Mouse (Mus musculus): ENCODE measurements around the gene Zfp704. TPM values are rescaled to one million over a fixed set of nuclear protein-coding genes. Genes with fewer than 3 reads are reported as not detected.

The Zfp704 gene
- total and polyA plus RNA-seq, 2 experiments from 2014 or later = 11.3 to 68.8 TPM

DNA sequence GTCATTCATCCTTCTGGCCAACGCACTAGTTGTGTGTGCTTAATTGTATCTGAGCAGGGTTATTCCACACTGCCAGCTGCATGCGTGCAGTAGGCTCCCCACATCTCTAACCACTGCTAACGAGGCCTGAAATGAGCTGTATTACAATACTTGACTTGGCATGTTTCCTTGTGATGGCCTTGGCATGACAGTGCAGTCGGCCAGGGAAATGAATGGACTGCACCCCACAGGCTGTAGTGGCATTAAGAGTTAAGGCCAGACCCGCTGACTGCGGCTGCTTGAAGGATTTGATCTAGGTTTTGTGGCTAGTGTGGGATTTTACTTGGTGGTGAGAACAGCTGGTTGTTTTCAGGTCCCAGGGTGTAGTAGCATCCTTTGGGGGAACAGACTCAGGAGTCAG, 185.2 kb downstream of the Zfp704 start:
- no peaks in the 10 kb centered on the region for H3K36me3 ChIP-seq (ENCODE audit: insufficient read depth, low read length)
- DNase-seq (ENCODE audit: low spot score) (no peak), ATAC-seq (ENCODE audit: low FRiP score) (no peak)
- no peaks in the 10 kb centered on the region for H3K9me3 ChIP-seq (ENCODE audit: low read length)
- H3K4me1 ChIP-seq (ENCODE audit: insufficient read depth, low read length) = no peaks in the 10 kb centered on the region
- no peak overlapping the region for H3K4me3 ChIP-seq (ENCODE audit: low read depth, low read length)
- no peak overlapping the region for H3K4me2 ChIP-seq (ENCODE audit: low read depth, low read length, poor library complexity, severe bottlenecking)
- no peak overlapping the region for H3K27ac ChIP-seq (ENCODE audit: low read depth, low read length)
- no peak for TF ChIP-seq CTCF (IDR thresholded peaks at IDR 0.05)
- no peak overlapping the region for H3K9ac ChIP-seq (replicated peaks; ENCODE audit: low read length, poor library complexity, severe bottlenecking)
- H3K27me3 ChIP-seq (ENCODE audit: insufficient read depth, low read length) = no peaks in the 10 kb centered on the region
- 83% methylated on average over 6 of the region's 6 CpGs for WGBS

DNA sequence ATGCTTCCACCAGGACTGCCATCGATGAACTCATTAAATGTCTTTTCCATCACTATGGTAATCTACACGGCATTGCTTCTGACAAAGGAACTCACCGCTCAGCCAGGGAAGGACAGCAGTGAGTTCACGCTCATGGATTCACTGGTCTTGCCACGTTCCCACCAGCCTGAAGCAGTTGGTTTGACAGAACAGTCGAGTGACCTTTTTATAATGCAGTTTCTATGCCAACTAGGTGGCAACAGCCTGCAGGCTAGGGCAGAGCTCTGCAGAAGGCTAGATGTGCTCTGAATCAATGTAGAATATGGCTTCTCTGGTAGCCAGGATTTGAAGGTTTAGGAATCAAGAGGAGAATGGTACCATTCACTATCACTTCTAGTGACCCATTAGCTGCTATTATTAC, 186.2 kb downstream of the Zfp704 start:
- H3K4me2 ChIP-seq (ENCODE audit: low read depth, low read length, poor library complexity, severe bottlenecking) = no peak overlapping the region
- ATAC-seq (ENCODE audit: low FRiP score) = peak; percentile 56; the same call in 1 of the 2 replicates
- peak; percentile 45 for DNase-seq (ENCODE audit: low spot score)
- no peak overlapping the region for H3K27ac ChIP-seq (ENCODE audit: low read depth, low read length)
- TF ChIP-seq CTCF (IDR thresholded peaks at IDR 0.05) = no peak
- no peaks in the 10 kb centered on the region for H3K4me1 ChIP-seq (ENCODE audit: insufficient read depth, low read length)
- H3K36me3 ChIP-seq (ENCODE audit: insufficient read depth, low read length) = no peaks in the 10 kb centered on the region
- H3K9me3 ChIP-seq (ENCODE audit: low read length) = no peaks in the 10 kb centered on the region
- no peak overlapping the region for H3K4me3 ChIP-seq (ENCODE audit: low read depth, low read length)
- WGBS = 68% methylated on average over 6 of the region's 6 CpGs
- H3K9ac ChIP-seq (replicated peaks; ENCODE audit: low read length, poor library complexity, severe bottlenecking) = no peak overlapping the region
- H3K27me3 ChIP-seq (ENCODE audit: insufficient read depth, low read length) = no peaks in the 10 kb centered on the region

DNA sequence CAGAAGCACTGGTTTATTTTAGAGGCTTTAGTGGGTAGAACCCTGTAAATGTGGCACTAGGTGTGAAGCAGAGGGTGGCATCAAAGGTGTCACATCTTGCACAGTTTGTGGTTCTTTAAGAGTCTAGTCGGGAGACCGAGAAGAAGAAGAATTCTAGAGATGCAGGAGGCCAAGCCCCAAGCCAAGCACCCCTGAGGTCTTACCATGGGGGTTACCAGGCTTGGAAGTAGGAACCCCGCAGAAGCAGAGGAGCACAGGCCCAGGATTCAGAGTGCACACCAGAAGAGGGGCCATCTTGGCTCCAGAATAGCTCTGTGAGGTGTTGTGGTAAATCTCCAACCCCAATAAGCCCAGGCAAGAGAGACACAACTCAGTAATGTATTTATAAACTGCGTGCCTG, 201.0 kb downstream of the Zfp704 start:
- H3K36me3 ChIP-seq (ENCODE audit: insufficient read depth, low read length) = no peaks in the 10 kb centered on the region
- no peak for ATAC-seq (ENCODE audit: low FRiP score)
- H3K4me1 ChIP-seq (ENCODE audit: insufficient read depth, low read length) = 0 out of 2 replicates have a peak, but pooled peaks cover under 1% of the 10 kb centered on the region
- no peak overlapping the region for H3K9ac ChIP-seq (replicated peaks; ENCODE audit: low read length, poor library complexity, severe bottlenecking)
- no peak overlapping the region for H3K4me3 ChIP-seq (ENCODE audit: low read depth, low read length)
- no peak overlapping the region for H3K4me2 ChIP-seq (ENCODE audit: low read depth, low read length, poor library complexity, severe bottlenecking)
- H3K27ac ChIP-seq (ENCODE audit: low read depth, low read length) = no peak overlapping the region
- no peak for TF ChIP-seq CTCF (IDR thresholded peaks at IDR 0.05)
- WGBS = 90% methylated on average over 4 of the region's 4 CpGs
- H3K9me3 ChIP-seq (ENCODE audit: low read length) = no peaks in the 10 kb centered on the region
- no peaks in the 10 kb centered on the region for H3K27me3 ChIP-seq (ENCODE audit: insufficient read depth, low read length)
- no peak for DNase-seq (ENCODE audit: low spot score)

DNA sequence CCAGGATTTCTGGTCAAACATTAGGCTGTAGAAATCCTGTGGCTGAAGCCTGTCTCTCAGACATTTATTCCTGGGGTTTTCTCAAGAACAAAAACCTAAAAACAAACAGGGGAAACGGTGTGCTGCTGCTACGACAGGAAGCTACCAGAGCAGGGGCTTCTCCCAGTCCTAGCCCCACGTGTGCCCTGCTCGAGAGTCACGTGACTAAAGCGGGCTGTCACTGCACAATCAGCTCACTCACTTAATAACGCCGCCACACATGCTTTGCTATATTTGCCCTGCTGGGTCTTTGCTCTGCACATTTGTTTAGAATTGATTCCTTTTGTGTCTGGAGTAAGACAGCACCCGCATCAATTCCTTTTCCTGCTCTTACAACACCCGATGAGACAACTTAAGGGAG, 202.1 kb downstream of the Zfp704 start:
- WGBS = 76% methylated on average over 10 of the region's 10 CpGs
- no peak for DNase-seq (ENCODE audit: low spot score)
- 0 out of 2 replicates have a peak, but pooled peaks cover 4% of the 10 kb centered on the region for H3K4me1 ChIP-seq (ENCODE audit: insufficient read depth, low read length)

DNA sequence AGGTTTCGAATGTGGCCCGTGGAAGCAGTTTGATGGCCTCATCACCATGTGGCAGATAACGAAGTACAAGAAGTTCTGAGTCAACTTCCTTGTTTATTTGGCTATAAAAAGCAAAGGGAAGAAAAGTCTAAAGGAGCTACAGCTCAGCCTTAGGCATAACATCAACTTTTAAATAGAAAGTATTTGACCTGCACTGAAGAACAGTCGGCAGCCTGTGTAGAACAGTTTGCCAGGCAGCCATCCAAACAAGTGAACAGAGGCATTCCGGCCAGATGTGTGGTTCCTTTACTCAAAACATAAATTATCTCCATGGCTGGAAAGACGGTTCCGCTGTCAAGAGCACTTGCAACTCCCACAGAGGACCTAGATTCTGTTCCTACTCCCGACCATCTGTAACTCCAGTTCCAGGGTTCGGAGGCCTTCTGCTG, 202.8 kb downstream of the Zfp704 start:
- Histone ChIP-seq H3K9ac (replicated peaks; ENCODE audit: low read length, poor library complexity, severe bottlenecking) (no peak overlapping the region), H3K4me2 (ENCODE audit: low read depth, low read length, poor library complexity, severe bottlenecking) (no peak overlapping the region), H3K27ac (ENCODE audit: low read depth, low read length) (no peak overlapping the region), H3K36me3 (ENCODE audit: insufficient read depth, low read length) (no peaks in the 10 kb centered on the region), H3K4me1 (ENCODE audit: insufficient read depth, low read length) (peaks cover 4% of the 10 kb centered on the region; the same call in 1 of the 2 replicates), H3K9me3 (ENCODE audit: low read length) (no peaks in the 10 kb centered on the region), H3K27me3 (ENCODE audit: insufficient read depth, low read length) (no peaks in the 10 kb centered on the region), H3K4me3 (ENCODE audit: low read depth, low read length) (no peak overlapping the region)
- TF ChIP-seq CTCF (IDR thresholded peaks at IDR 0.05) = no peak
- ATAC-seq (ENCODE audit: low FRiP score) = no peak
- no peak for DNase-seq (ENCODE audit: low spot score)
- WGBS = 86% methylated on average over 9 of the region's 9 CpGs

More for the DNA sequence above, 202.1 kb downstream of the Zfp704 start:
- Histone ChIP-seq H3K36me3 (ENCODE audit: insufficient read depth, low read length) (no peaks in the 10 kb centered on the region), H3K27me3 (ENCODE audit: insufficient read depth, low read length) (no peaks in the 10 kb centered on the region), H3K9ac (replicated peaks; ENCODE audit: low read length, poor library complexity, severe bottlenecking) (no peak overlapping the region), H3K9me3 (ENCODE audit: low read length) (no peaks in the 10 kb centered on the region), H3K27ac (ENCODE audit: low read depth, low read length) (no peak overlapping the region), H3K4me2 (ENCODE audit: low read depth, low read length, poor library complexity, severe bottlenecking) (no peak overlapping the region), H3K4me3 (ENCODE audit: low read depth, low read length) (no peak overlapping the region)
- no peak for ATAC-seq (ENCODE audit: low FRiP score)
- TF ChIP-seq CTCF (IDR thresholded peaks at IDR 0.05) = no peak

DNA sequence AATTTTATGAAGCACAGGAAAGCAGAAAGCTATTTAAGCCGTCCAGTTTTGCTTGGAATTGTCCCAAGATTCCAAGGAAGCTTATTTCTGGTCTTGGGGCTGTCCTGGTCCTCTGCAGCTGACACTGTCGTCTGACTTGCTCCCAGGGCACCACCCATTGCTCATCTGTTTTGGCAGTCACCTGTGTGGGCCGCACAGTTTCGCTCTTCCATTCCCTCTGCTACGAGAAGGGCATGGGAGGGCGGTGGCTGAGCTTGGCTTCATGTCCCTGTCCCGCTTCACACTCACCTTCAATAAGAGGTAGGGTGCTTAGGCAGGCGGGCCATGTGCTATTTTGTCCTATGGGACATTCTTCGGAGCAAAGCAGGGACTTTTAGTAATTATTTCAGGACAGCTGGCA, 204.5 kb downstream of the Zfp704 start:
- Histone ChIP-seq H3K9ac (replicated peaks; ENCODE audit: low read length, poor library complexity, severe bottlenecking) (no peak overlapping the region), H3K9me3 (ENCODE audit: low read length) (no peaks in the 10 kb centered on the region), H3K36me3 (ENCODE audit: insufficient read depth, low read length) (no peaks in the 10 kb centered on the region), H3K4me1 (ENCODE audit: insufficient read depth, low read length) (peaks cover 4% of the 10 kb centered on the region; the same call in 1 of the 2 replicates), H3K4me3 (ENCODE audit: low read depth, low read length) (no peak overlapping the region), H3K27ac (ENCODE audit: low read depth, low read length) (no peak overlapping the region), H3K4me2 (ENCODE audit: low read depth, low read length, poor library complexity, severe bottlenecking) (no peak overlapping the region), H3K27me3 (ENCODE audit: insufficient read depth, low read length) (no peaks in the 10 kb centered on the region)
- DNase-seq (ENCODE audit: low spot score) (no peak), ATAC-seq (ENCODE audit: low FRiP score) (no peak)
- 80% methylated on average over 9 of the region's 9 CpGs for WGBS
- TF ChIP-seq CTCF (IDR thresholded peaks at IDR 0.05) = no peak

All from midbrain, postnatal 0 days (tissue).